Mouse (Mus musculus): ENCODE measurements around the gene Cdip1.

GRCm38 (mm10) chr16:4767012-4767790 lies 22.9 kb downstream of the Cdip1 start:
- TF ChIP-seq CTCF (IDR thresholded peaks at IDR 0.05; ENCODE audit: insufficient read depth, low read length) (no peak), POLR2A (IDR thresholded peaks at IDR 0.05; ENCODE audit: borderline replicate concordance, extremely low read depth, low read depth, low read length) (no peak)
